Mouse (Mus musculus) MEL (cell line): ENCODE measurements around the gene Sat2.

Experiments used
- CTCF ChIP-seq, 3 experiments: IDR thresholded peaks in 2 of 3; conservative IDR thresholded peaks in 1 of 3; 2 replicates each; pipeline ENCODE4 v1.5.1; 2011 to 2012; ENCODE audit warnings: low read length in 3 of 3, low read depth in 2 of 3, mild to moderate bottlenecking in 2 of 3, improper control_type of control experiment in 1 of 3, inconsistent platforms in 1 of 3, mixed read lengths in 1 of 3, moderate library complexity in 1 of 3; ENCODE audit not compliant: control insufficient read depth in 1 of 3, insufficient read depth in 1 of 3, poor library complexity in 1 of 3, severe bottlenecking in 1 of 3
- ETS1 ChIP-seq: IDR thresholded peaks from 2 replicates; pipeline ENCODE4 v1.6.1; 2012; ENCODE audit warnings: low read depth, mild to moderate bottlenecking, inconsistent platforms, low read length, improper control_type of control experiment, moderate library complexity
- KAT2A ChIP-seq: conservative IDR thresholded peaks from 2 replicates; pipeline ENCODE4 v1.6.1; 2012; ENCODE audit warnings: low read depth, low read length, improper control_type of control experiment, inconsistent platforms
- MAX ChIP-seq: IDR thresholded peaks from 2 replicates; pipeline ENCODE4 v1.6.1; 2011; ENCODE audit warnings: low read length, improper control_type of control experiment
- NELFE ChIP-seq: IDR thresholded peaks from 2 replicates; pipeline ENCODE4 v1.6.1; 2011; ENCODE audit warnings: low read depth, low read length, improper control_type of control experiment
- POLR2A ChIP-seq, 2 experiments: IDR thresholded peaks; 2 replicates each; pipeline ENCODE4 v1.6.1; 2011 to 2012; ENCODE audit warnings: low read length in 2 of 2, mild to moderate bottlenecking in 2 of 2, control low read depth in 1 of 2, improper control_type of control experiment in 1 of 2, low read depth in 1 of 2, moderate library complexity in 1 of 2; ENCODE audit not compliant: control insufficient read depth in 1 of 2, insufficient read depth in 1 of 2, poor library complexity in 1 of 2
- SMC3 ChIP-seq: IDR thresholded peaks from 2 replicates; pipeline ENCODE4 v1.6.1; 2011; ENCODE audit warnings: low read depth, low read length, improper control_type of control experiment
- TAL1 ChIP-seq: IDR thresholded peaks from 2 replicates; pipeline ENCODE4 v1.6.1; 2012; ENCODE audit warnings: mild to moderate bottlenecking, inconsistent platforms, low read length, moderate library complexity, mixed read lengths
- USF1 ChIP-seq: IDR thresholded peaks from 2 replicates; pipeline ENCODE4 v1.6.1; 2014; ENCODE audit warnings: low read depth, mild to moderate bottlenecking, inconsistent platforms, low read length, improper control_type of control experiment, moderate library complexity
- USF2 ChIP-seq, 2 experiments: IDR thresholded peaks; 2 replicates each; pipeline ENCODE4 v1.6.1; 2011 to 2012; ENCODE audit warnings: improper control_type of control experiment in 2 of 2, low read length in 2 of 2, borderline replicate concordance in 1 of 2, inconsistent platforms in 1 of 2, low read depth in 1 of 2, mild to moderate bottlenecking in 1 of 2; ENCODE audit not compliant: insufficient read depth in 1 of 2

DNA sequence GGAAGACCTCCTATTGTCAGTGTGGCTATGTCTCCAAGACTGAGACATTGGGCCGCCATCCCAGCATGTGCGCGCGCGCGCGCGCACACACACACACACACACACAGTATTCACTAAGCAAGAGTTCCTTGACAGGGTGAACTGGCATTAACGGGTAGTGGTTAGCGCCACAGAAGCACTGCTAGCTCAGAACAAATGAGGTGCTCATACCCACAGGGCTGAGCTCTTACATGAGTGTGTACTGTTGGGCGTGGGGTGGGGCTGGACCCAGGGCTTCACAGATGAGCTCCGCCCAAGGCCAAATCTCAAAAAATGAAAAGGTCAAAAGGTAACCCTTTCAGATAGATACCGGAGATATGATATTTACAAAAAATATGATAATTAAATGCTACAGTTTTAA, 36.9 kb upstream of the Sat2 start:
- TF ChIP-seq SMC3 (no peak), CTCF (IDR thresholded peaks at IDR 0.05 in 2 of 3, conservative IDR thresholded peaks at IDR 0.05 in 1 of 3; ENCODE audit: control insufficient read depth in 1 of 3, insufficient read depth in 1 of 3, low read depth in 2 of 3, low read length in 3 of 3, poor library complexity in 1 of 3, severe bottlenecking in 1 of 3) (no peak), NELFE (no peak), POLR2A (IDR thresholded peaks at IDR 0.05; ENCODE audit: control insufficient read depth in 1 of 2, insufficient read depth in 1 of 2, low read depth in 1 of 2, low read length in 2 of 2, poor library complexity in 1 of 2) (no peak; a peak in 1 of 4 replicates), USF1 (no peak), KAT2A (no peak), TAL1 (no peak), MAX (no peak), ETS1 (no peak), USF2 (IDR thresholded peaks at IDR 0.05; ENCODE audit: borderline replicate concordance in 1 of 2, insufficient read depth in 1 of 2, low read depth in 1 of 2, low read length in 2 of 2) (no peak)
